Mouse (Mus musculus) liver, embryonic 13.5 days (tissue): ENCODE measurements around the gene Plcb4. TPM values are rescaled to one million over a fixed set of nuclear protein-coding genes. Genes with fewer than 3 reads are reported as not detected.
A peak's percentile ranks its signal among the peaks of the same experiment; 100 is the strongest.

ENCODE experiments used
- ATAC-seq: fragments of 200-750 bp; cut with Nextera tagmentation; 2 replicates; pipeline ENCODE4 v1.8.0; 2017; ENCODE audit warnings: low read depth, mild to moderate bottlenecking, moderate number of reproducible peaks, moderate library complexity
- DNase-seq: peaks from one replicate; pipeline ENCODE4 v3.0.0; 2022
- H3K27ac ChIP-seq: fragments of 300-500 bp; sonication (generic); 2 replicates; pipeline ENCODE4 v1.5.1; 2015; ENCODE audit warnings: moderate library complexity, mild to moderate bottlenecking, inconsistent platforms
- H3K27me3 ChIP-seq: fragments of 300-500 bp; sonication (generic); 2 replicates; pipeline ENCODE4 v1.6.1; 2015; ENCODE audit warnings: mild to moderate bottlenecking, inconsistent platforms
- H3K36me3 ChIP-seq: fragments of 300-500 bp; sonication (generic); 2 replicates; pipeline ENCODE4 v1.6.1; 2015; ENCODE audit warnings: mild to moderate bottlenecking, inconsistent platforms
- H3K4me1 ChIP-seq: fragments of 300-500 bp; sonication (generic); replicated peaks from 2 replicates; pipeline ENCODE4 v1.6.1; 2015; ENCODE audit warnings: inconsistent platforms
- H3K4me2 ChIP-seq: fragments of 300-500 bp; sonication (generic); 2 replicates; pipeline ENCODE4 v1.6.1; 2015; ENCODE audit warnings: inconsistent platforms, mild to moderate bottlenecking, moderate library complexity
- H3K4me3 ChIP-seq: fragments of 300-500 bp; sonication (generic); replicated peaks from 2 replicates; pipeline ENCODE4 v1.5.1; 2015; ENCODE audit warnings: mild to moderate bottlenecking, inconsistent platforms
- H3K9ac ChIP-seq: fragments of 300-500 bp; sonication (generic); 2 replicates; pipeline ENCODE4 v1.6.1; 2015; ENCODE audit warnings: mild to moderate bottlenecking, inconsistent platforms
- H3K9me3 ChIP-seq: fragments of 300-500 bp; sonication (generic); replicated peaks from 2 replicates; pipeline ENCODE4 v1.6.1; 2016; ENCODE audit warnings: inconsistent platforms
- WGBS: fragments of 180-500 bp; shearing (Covaris S2); methylation state at CpG from one replicate; pipeline ENCODE4 v1.1.7; 2015; ENCODE audit not compliant: insufficient replicate concordance; 5-methylcytosine and 5-hydroxymethylcytosine counted together
- polyA plus RNA-seq: library from polyadenylated mRNA; unstranded; fragments of >200 nt; fragmentation: Nextera tagmentation; extraction: Ambion mirVana; gene quantifications from 2 replicates; pipeline ENCODE4 v1.2.1, GENCODE M21; 2015

The Plcb4 gene
- polyA plus RNA-seq, 1 experiment from 2014 or later: 3.1 TPM

DNA sequence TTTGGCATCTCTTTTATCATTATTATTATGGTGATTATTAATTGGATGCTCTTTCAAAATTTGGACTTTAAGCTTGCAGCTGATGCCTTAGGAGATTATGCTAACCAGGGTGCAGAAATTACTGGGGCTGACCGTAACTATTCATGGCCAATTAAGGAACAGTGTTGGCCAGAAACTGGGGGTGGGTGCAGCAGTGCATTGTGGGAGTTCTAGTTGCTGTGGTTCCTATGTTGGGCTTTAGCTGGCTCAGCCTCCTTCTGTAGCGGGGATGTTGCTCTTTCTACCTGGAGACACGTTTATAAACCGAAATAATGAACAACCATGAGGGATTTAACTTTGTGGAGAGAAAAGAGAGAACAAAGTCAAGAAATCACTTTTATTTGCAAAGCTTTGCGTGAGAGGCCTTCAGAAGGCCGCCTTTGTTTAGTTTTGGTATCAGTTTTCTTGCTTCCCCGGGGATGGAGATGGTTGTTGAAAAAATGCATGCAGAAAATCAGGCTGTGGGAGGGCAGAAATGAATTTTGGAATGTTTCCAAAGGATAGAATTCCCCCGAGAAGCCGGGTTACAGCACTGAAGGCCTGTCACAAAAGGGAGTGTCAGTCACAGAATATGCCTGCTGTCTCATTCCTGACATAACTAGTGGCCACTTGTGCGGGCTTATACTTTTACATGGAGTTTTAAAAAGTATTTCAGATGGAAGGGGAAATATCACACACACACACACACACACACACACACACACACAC lies 84.3 kb downstream of the Plcb4 start:
- no peak overlapping the region for H3K4me3 ChIP-seq
- no peak for ATAC-seq
- H3K27me3 ChIP-seq: no peaks in the 10 kb centered on the region
- WGBS: 72% methylated on average over 10 of the region's 10 CpGs
- H3K36me3 ChIP-seq: no peaks in the 10 kb centered on the region
- no peak overlapping the region for H3K9ac ChIP-seq
- no peaks in the 10 kb centered on the region for H3K4me1 ChIP-seq
- H3K4me2 ChIP-seq: no peak overlapping the region
- H3K27ac ChIP-seq: no peak overlapping the region
- DNase-seq: no peak
- no peaks in the 10 kb centered on the region for H3K9me3 ChIP-seq

DNA sequence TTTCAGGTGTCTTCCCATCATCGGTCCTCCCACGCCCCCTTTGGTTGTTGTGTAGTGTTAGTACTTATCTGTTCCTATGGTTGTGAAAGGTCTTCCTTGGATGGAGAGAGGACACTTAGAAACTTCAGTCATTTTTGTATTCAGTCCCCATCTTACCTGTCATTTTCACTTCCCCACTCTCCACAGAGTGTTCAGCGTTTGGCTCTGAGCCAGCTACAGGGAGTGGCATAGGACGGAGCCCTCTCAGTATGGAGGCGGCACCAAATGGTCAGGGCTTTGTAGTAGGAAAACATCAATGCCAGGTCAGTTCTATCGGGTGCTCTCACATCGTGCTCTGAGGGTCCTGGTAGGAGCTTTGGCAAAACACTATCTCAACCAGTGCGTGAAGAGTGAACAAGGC lies 85.9 kb downstream of the Plcb4 start:
- Histone ChIP-seq H3K4me3 (no peak overlapping the region), H3K4me2 (no peak overlapping the region), H3K9me3 (no peaks in the 10 kb centered on the region), H3K27me3 (no peaks in the 10 kb centered on the region), H3K36me3 (no peaks in the 10 kb centered on the region), H3K9ac (no peak overlapping the region), H3K4me1 (no peaks in the 10 kb centered on the region), H3K27ac (no peak overlapping the region)
- ATAC-seq (0 out of 2 replicates have a peak, but pooled peaks have one; percentile 20), DNase-seq (no peak)
- 67% methylated on average over 8 of the region's 8 CpGs for WGBS

DNA sequence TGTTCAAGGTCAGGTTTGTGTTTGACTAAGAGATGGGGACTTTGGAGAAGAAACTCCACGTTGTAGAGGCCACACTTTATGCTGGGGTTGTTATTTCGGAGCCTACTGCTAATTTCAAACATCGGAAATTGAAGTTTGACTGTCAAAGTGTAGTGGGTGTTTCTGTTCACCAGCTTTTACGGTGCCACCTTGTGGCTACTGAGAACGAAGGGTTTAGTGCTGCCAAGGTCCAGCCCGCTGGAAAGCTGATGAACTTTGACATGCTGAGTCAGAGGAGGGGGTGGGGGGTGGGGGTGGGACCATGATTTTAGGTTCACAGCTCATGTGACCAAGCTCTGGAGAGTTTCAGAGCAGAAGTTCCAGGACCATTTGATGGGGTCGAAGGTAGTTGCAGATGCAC lies 86.3 kb downstream of the Plcb4 start:
- Histone ChIP-seq H3K4me1 (no peaks in the 10 kb centered on the region), H3K36me3 (no peaks in the 10 kb centered on the region), H3K27ac (no peak overlapping the region), H3K4me3 (no peak overlapping the region), H3K9ac (no peak overlapping the region), H3K27me3 (no peaks in the 10 kb centered on the region), H3K9me3 (no peaks in the 10 kb centered on the region), H3K4me2 (no peak overlapping the region)
- ATAC-seq (no peak), DNase-seq (no peak)
- WGBS: 38% methylated on average over 7 of the region's 7 CpGs

DNA sequence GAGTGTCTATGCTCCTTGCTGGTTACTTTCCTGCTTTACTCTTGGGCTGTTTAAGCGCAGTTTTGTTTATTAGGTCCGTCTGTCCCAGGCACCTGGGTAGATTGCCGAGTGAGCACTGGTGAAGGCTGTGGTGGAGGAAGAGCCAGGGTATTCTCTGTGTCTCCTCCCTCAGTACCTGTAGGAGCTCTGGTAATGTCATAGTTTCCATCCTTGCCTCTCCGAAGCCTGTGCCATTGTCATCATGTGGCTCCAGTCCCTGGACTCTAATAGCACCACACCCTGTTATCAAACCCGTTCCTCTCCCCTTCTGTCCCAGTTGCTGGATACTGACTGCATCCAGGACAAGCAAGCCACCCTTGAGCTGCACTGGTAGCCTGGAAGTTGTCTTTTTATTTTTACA lies 89.6 kb downstream of the Plcb4 start:
- H3K27ac ChIP-seq: no peak overlapping the region
- no peaks in the 10 kb centered on the region for H3K4me1 ChIP-seq
- ATAC-seq (no peak), DNase-seq (no peak)
- H3K4me2 ChIP-seq: no peak overlapping the region
- H3K9me3 ChIP-seq: no peaks in the 10 kb centered on the region
- 64% methylated on average over 5 of the region's 5 CpGs for WGBS
- no peaks in the 10 kb centered on the region for H3K36me3 ChIP-seq
- no peak overlapping the region for H3K9ac ChIP-seq
- H3K4me3 ChIP-seq: no peak overlapping the region
- H3K27me3 ChIP-seq: no peaks in the 10 kb centered on the region

DNA sequence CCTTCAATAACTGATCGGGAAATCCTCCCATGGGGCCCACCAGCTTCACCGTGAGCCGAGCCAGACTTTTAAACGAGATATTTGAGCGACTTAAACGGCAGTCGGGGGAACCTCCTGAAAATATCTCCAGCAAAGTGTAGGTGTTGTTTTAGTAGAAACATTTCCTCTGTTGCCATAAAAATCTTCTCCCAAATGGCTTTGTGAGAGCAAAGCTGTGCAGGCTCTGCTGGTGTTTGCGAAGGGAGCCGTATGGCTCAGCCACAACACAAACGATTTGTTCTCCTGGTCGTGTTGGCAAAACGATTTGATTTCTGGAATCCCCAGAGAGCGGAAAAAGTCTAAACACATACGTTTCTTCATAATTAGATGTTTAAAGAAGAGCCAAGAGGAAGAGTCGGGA lies 90.8 kb downstream of the Plcb4 start:
- Histone ChIP-seq H3K36me3 (no peaks in the 10 kb centered on the region), H3K9me3 (no peaks in the 10 kb centered on the region), H3K27me3 (no peaks in the 10 kb centered on the region), H3K27ac (no peak overlapping the region), H3K4me1 (no peaks in the 10 kb centered on the region), H3K4me3 (no peak overlapping the region), H3K9ac (no peak overlapping the region), H3K4me2 (no peak overlapping the region)
- ATAC-seq (no peak), DNase-seq (no peak)
- 77% methylated on average over 15 of the region's 15 CpGs for WGBS

DNA sequence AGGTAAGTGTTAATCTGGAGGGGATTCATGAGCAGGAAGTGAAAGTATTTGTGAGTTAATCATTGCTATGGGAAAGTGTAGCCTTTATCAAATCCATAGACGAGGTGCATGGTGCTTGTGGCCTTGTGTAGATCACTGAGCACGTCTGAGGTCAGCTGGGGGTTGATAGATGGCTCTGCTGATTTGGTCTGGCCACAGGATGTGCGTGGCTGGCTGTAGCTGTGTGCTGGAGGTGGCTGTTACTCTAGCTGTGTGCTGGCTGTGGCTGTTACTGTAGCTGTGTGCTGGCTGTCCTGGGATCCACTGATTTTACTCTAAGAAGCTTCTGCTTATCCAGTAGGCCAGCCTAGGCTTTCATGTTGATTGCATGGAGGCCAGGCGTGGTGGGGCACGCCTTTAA lies 91.9 kb downstream of the Plcb4 start:
- no peak overlapping the region for H3K9ac ChIP-seq
- H3K4me1 ChIP-seq: no peaks in the 10 kb centered on the region
- no peak overlapping the region for H3K4me2 ChIP-seq
- WGBS: 36% methylated on average over 5 of the region's 5 CpGs
- no peaks in the 10 kb centered on the region for H3K9me3 ChIP-seq
- no peaks in the 10 kb centered on the region for H3K36me3 ChIP-seq
- ATAC-seq (no peak), DNase-seq (no peak)
- H3K27me3 ChIP-seq: no peaks in the 10 kb centered on the region
- no peak overlapping the region for H3K27ac ChIP-seq
- H3K4me3 ChIP-seq: no peak overlapping the region

DNA sequence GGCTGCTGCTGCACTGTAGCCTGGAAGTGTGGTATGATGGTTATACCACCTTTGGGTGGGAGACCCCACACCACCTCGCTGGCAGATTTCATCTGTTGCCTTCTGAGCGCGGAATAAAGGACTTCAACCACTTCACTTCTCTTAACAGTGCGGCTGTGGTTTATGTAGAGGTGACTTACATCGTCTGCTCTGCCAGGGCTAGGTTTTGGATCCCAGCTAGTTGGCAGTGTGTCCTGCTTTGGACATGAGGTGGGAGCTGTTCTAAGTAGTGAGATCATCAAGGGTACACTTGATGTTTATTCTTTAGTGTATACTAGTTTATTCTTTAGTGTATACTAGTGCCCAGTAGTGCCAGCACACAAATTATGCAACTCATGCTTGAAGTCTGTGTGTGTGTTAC lies 97.0 kb downstream of the Plcb4 start:
- Histone ChIP-seq H3K27ac (no peak overlapping the region), H3K4me3 (no peak overlapping the region), H3K9ac (no peak overlapping the region), H3K4me2 (no peak overlapping the region), H3K9me3 (no peaks in the 10 kb centered on the region), H3K27me3 (no peaks in the 10 kb centered on the region), H3K36me3 (no peaks in the 10 kb centered on the region), H3K4me1 (no peaks in the 10 kb centered on the region)
- ATAC-seq: no peak
- DNase-seq: no peak
- WGBS: 86% methylated on average over 5 of the region's 5 CpGs

DNA sequence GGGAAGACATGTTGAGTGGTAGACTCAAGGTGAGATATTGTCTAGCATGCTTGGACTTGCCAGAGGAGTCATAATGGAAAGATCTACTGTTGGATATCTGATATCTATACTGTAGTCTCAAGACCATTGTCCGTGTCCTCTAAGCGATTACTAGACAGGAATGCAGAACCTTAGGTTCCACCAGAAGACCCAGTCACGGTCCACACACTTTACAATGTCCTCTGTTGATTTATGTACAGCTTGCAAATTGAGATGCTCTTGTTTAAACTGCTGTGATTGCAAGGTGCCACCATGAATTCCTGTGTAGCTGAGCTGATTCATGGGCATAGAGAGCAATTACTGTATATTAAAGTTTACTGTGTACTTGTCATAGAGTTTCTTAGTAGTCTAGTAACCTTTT lies 98.7 kb downstream of the Plcb4 start:
- no peak for ATAC-seq
- no peak overlapping the region for H3K9ac ChIP-seq
- H3K4me1 ChIP-seq: 0 out of 2 replicates have a peak, but pooled peaks cover 4% of the 10 kb centered on the region
- no peak overlapping the region for H3K4me2 ChIP-seq
- DNase-seq: no peak
- no peaks in the 10 kb centered on the region for H3K27me3 ChIP-seq
- WGBS: 76% methylated on average over 3 of the region's 3 CpGs
- no peak overlapping the region for H3K4me3 ChIP-seq
- H3K36me3 ChIP-seq: no peaks in the 10 kb centered on the region
- H3K9me3 ChIP-seq: no peaks in the 10 kb centered on the region
- no peak overlapping the region for H3K27ac ChIP-seq

DNA sequence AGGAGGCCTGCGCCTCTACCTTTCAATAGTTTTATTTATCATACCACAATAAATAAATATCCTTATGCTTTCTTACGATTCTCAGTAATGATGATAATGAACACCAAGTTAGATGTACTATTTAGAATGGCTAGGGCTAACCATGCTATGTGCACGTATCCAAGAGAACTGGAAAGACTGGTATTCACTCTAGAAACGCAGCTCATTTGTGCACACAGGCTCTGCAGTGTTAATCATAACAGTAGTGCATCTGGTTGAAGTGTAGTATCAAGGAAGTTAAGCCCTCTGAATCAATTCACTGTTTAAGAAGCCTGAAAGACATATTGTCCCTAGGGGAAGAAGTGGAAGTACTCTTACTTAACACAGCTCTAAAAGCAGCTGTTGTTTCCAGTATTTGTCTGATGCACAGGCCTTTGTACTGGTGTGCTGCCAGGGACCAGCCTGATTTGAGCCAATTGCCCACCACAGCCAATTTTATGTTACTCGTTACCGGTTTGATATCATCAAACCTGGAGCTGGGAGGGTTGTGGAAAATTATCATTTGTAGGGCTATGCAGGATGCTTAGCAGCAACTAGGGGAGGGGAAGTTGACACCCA lies 100.8 kb downstream of the Plcb4 start:
- 76% methylated on average over 6 of the region's 6 CpGs for WGBS

DNA sequence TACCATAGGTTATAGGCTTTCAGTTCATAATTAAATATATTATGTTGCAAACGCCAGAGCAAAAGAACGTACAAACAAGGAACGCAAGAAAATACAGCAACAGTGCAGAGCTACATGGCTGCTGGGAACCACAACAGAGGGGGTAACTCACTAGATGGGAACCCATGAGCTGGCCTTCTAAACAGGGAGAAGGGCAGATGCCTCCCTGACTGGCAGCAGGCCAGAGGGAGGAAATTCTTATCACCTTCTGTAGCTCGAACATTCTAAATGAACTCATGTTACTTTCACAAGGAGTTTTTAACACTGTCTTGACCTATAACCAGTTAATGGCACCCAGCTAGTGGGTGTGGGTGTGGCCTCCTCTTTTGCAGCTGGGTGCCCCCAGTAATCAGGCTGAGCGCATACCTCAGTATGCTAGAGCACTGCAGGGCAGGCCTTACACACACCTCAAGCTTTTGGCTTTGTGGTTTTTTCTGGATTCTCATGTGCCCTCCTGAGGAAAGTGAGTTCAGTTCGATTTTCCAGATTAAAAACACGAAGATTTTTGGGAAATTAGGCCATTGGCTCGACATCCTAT lies 102.5 kb downstream of the Plcb4 start:
- WGBS: 63% methylated on average over 8 of the region's 8 CpGs
- no peak overlapping the region for H3K27ac ChIP-seq
- no peak overlapping the region for H3K4me3 ChIP-seq
- 0 out of 2 replicates have a peak, but pooled peaks cover 4% of the 10 kb centered on the region for H3K4me1 ChIP-seq
- H3K36me3 ChIP-seq: no peaks in the 10 kb centered on the region
- H3K9ac ChIP-seq: no peak overlapping the region
- no peaks in the 10 kb centered on the region for H3K9me3 ChIP-seq
- DNase-seq (no peak), ATAC-seq (no peak)
- H3K4me2 ChIP-seq: no peak overlapping the region
- no peaks in the 10 kb centered on the region for H3K27me3 ChIP-seq

More for the DNA sequence above, 100.8 kb downstream of the Plcb4 start:
- Histone ChIP-seq H3K27me3 (no peaks in the 10 kb centered on the region), H3K4me1 (0 out of 2 replicates have a peak, but pooled peaks cover 4% of the 10 kb centered on the region), H3K9me3 (no peaks in the 10 kb centered on the region), H3K27ac (no peak overlapping the region), H3K4me3 (no peak overlapping the region), H3K36me3 (no peaks in the 10 kb centered on the region), H3K9ac (no peak overlapping the region), H3K4me2 (no peak overlapping the region)
- ATAC-seq: no peak
- no peak for DNase-seq

DNA sequence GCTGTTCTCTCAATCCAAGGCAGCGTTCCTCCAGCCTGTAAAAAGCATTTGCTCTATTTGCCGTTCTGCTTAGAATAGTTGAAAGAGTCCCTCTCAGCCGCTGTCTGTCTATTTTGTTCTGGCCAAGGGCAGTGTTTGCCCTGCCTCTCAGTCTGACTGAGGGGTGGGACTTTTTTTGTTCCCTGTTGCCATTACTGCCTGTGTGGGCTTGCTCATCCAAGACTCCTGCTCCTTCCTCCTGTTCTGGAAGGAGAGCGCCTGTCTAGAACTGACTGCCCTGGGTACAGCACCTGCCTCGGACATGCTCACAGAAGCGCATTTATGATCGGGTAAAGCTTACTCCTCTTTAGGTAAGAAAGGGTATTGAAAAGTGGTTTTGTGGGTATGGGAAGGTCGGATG lies 105.9 kb downstream of the Plcb4 start:
- H3K4me2 ChIP-seq: no peak overlapping the region
- WGBS: 62% methylated on average over 8 of the region's 8 CpGs
- H3K27me3 ChIP-seq: no peaks in the 10 kb centered on the region
- H3K9me3 ChIP-seq: no peaks in the 10 kb centered on the region
- ATAC-seq (no peak), DNase-seq (no peak)
- no peak overlapping the region for H3K9ac ChIP-seq
- no peak overlapping the region for H3K4me3 ChIP-seq
- H3K27ac ChIP-seq: no peak overlapping the region
- H3K36me3 ChIP-seq: no peaks in the 10 kb centered on the region
- H3K4me1 ChIP-seq: 0 out of 2 replicates have a peak, but pooled peaks cover 4% of the 10 kb centered on the region
